ENCODE assay signal across 9 mouse cellular contexts in genomic region chr16:86932765-86933164, GRCm38 (mm10).
DNase-seq lines count a peak whose midpoint lies in the region; ATAC-seq and TF ChIP-seq lines count a peak whose summit lies in the region.
"Had no signal": no experiment of that assay in that cellular context is flagged by ENCODE, and none has a peak within 500 bp of the region (broad histone marks: within the 10 kb centered on the region; RNA-seq: fewer than 3 reads in every experiment).

No protein-coding gene starts in this region.

- TF ChIP-seq EP300 in lung, postnatal 0 days (IDR thresholded peaks at IDR 0.05): no peak

- intact Hi-C loops in gastrocnemius, postnatal 36 days (cut with DNase I): no loop called here

- peak; percentile 20 to 38 for DNase-seq in lung, adult 18-20 months
- DNase-seq in lung, postnatal 0 days (ENCODE audit: low spot score): no peak
- peak; percentile 34 to 73 for DNase-seq in cerebellum, adult 2 months
- DNase-seq in gastrocnemius, postnatal 36 days: peak; percentile 39 to 71
- DNase-seq in layer of hippocampus, postnatal 10 days (ENCODE audit: low spot score in 2 of 2): peak; percentile 51 to 64
- DNase-seq in testis, postnatal 14 days (ENCODE audit: low spot score): peak; percentile 15
- DNase-seq in spleen, postnatal 14 days (ENCODE audit: low spot score in 2 of 2): no peak

- no peaks in the 10 kb centered on the region for H3K27me3 ChIP-seq in lung, postnatal 0 days (replicated peaks; ENCODE audit: insufficient read depth, low read length)
- no peaks in the 10 kb centered on the region for H3K27me3 ChIP-seq in cerebellum, adult 2 months (ENCODE audit: control insufficient read depth, insufficient read depth, low read length)
- no peaks in the 10 kb centered on the region for H3K27me3 ChIP-seq in intestine, postnatal 0 days (replicated peaks; ENCODE audit: control insufficient read depth, insufficient read depth, low read length)

- ATAC-seq in lung, postnatal 0 days: no peak
- ATAC-seq in intestine, postnatal 0 days: no peak

- H3K4me3 ChIP-seq in lung, postnatal 0 days (ENCODE audit: low read depth, low read length): no peak overlapping the region
- no peak overlapping the region for H3K4me3 ChIP-seq in cerebellum, adult 2 months (replicated peaks; ENCODE audit: insufficient read depth, low read depth, low read length)
- no peak overlapping the region for H3K4me3 ChIP-seq in intestine, postnatal 0 days (ENCODE audit: low read depth, low read length)
- H3K4me3 ChIP-seq: myocyte had no signal

- no peaks in the 10 kb centered on the region for H3K9me3 ChIP-seq in lung, postnatal 0 days (ENCODE audit: low read length)
- H3K9me3 ChIP-seq in intestine, postnatal 0 days (ENCODE audit: control insufficient read depth): no peaks in the 10 kb centered on the region

- H3K4me1 ChIP-seq in lung, postnatal 0 days (ENCODE audit: insufficient read depth, low read depth, low read length): no peaks in the 10 kb centered on the region
- H3K4me1 ChIP-seq in cerebellum, adult 2 months (ENCODE audit: control insufficient read depth, insufficient read depth, low read length): no peaks in the 10 kb centered on the region
- no peaks in the 10 kb centered on the region for H3K4me1 ChIP-seq in intestine, postnatal 0 days (replicated peaks; ENCODE audit: control insufficient read depth, insufficient read depth, low read length)

- H3K36me3 ChIP-seq in lung, postnatal 0 days (ENCODE audit: insufficient read depth, low read length): no peaks in the 10 kb centered on the region
- no peaks in the 10 kb centered on the region for H3K36me3 ChIP-seq in intestine, postnatal 0 days (ENCODE audit: control insufficient read depth, insufficient read depth)

- TF ChIP-seq CTCF in lung, postnatal 0 days (IDR thresholded peaks at IDR 0.05): no peak
- no peak for TF ChIP-seq CTCF in cerebellum, adult 2 months (IDR thresholded peaks at IDR 0.05; ENCODE audit: borderline replicate concordance, insufficient read depth, low read depth, low read length)
- no peak for TF ChIP-seq CTCF in intestine, postnatal 0 days (IDR thresholded peaks at IDR 0.05; ENCODE audit: low read depth)

- TF ChIP-seq POLR2A in cerebellum, adult 2 months (IDR thresholded peaks at IDR 0.05; ENCODE audit: borderline replicate concordance, insufficient read depth, low read length): no peak

- no peak overlapping the region for H3K9ac ChIP-seq in lung, postnatal 0 days (replicated peaks; ENCODE audit: low read depth)
- H3K9ac ChIP-seq in intestine, postnatal 0 days (ENCODE audit: low read depth, low read length): no peak overlapping the region

- H3K27ac ChIP-seq in lung, postnatal 0 days (ENCODE audit: low read length): no peak overlapping the region
- H3K27ac ChIP-seq in cerebellum, adult 2 months (ENCODE audit: insufficient read depth, low read length): no peak overlapping the region
- no peak overlapping the region for H3K27ac ChIP-seq in intestine, postnatal 0 days (ENCODE audit: low read depth, low read length)

- no peak overlapping the region for H3K4me2 ChIP-seq in lung, postnatal 0 days (replicated peaks; ENCODE audit: low read depth, low read length)
- no peak overlapping the region for H3K4me2 ChIP-seq in intestine, postnatal 0 days (replicated peaks; ENCODE audit: low read depth)

- WGBS in lung, postnatal 0 days: 54% methylated on average over 3 of the region's 3 CpGs
- 11% methylated on average over 3 of the region's 3 CpGs for WGBS in cerebellum, adult 2 months
- WGBS in intestine, postnatal 0 days: 66% methylated on average over 3 of the region's 3 CpGs

Comparison
In these comparisons a context has a peak if more than half of its experiments do, and no peak if none do; other contexts are left out.
1. DNase-seq: peak in lung, adult 18-20 months (2 of 2), cerebellum, adult 2 months (2 of 2), gastrocnemius, postnatal 36 days (2 of 2), layer of hippocampus, postnatal 10 days (2 of 2) and testis, postnatal 14 days (single experiment); none in lung, postnatal 0 days (single experiment) and spleen, postnatal 14 days (0 of 2).